Mouse (Mus musculus) brain, embryonic 14.5 days (tissue): ENCODE results near the gene Stxbp3.

Experiments
- CTCF ChIP-seq: fragments of 200-500 bp; IDR thresholded peaks from 2 replicates; pipeline ENCODE4 v1.5.1; 2012; ENCODE audit warnings: inconsistent platforms, mild to moderate bottlenecking, moderate library complexity, borderline replicate concordance; ENCODE audit not compliant: insufficient read depth, insufficient read length; ENCODE audit errors: extremely low read depth
- POLR2A ChIP-seq: fragments of 200-500 bp; IDR thresholded peaks from 2 replicates; pipeline ENCODE4 v1.6.1; 2012; ENCODE audit warnings: mild to moderate bottlenecking, inconsistent platforms, borderline replicate concordance; ENCODE audit not compliant: poor library complexity, insufficient read depth, insufficient read length, severe bottlenecking; ENCODE audit errors: extremely low read depth

DNA sequence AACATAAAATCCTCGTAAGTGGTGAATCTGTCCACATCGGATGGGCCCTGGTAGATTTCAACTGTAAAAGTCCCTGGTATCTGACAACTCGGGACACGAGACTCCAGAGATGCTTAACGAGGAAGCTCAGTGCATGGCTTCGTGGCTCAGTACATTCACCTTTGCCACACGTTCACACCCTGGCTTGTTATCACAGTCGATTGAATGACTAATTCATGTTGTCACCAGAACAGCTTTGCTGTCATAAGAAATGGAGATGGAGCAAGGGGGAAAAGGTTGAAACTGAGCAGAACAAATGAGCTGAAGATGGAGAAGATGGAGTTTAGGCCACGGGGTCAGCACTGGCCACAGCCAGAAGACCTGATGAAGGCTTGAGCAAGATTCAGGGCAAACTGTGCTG lies 82.8 kb downstream of the Stxbp3 start:
- TF ChIP-seq CTCF, result no peak
- no peak for TF ChIP-seq POLR2A
